Mouse (Mus musculus) adipocyte (in vitro differentiated cells): ENCODE measurements at regions not wholly inside any gene's neighbourhood (a gene's known extent, or its start where the extent isn't known, plus 50 kb on each side); places are given as distances from the start of the nearest gene placed in this dataset.

Experiments
- DNase-seq: peaks from one replicate; pipeline ENCODE4 v3.0.0-alpha.2; 2016; ENCODE audit warnings: low spot score

GRCm38 (mm10) chr2:48260299-48260698 lies 553.6 kb upstream of the Acvr2a start:
- no peak for DNase-seq
